Comparison of ENCODE assay signal across 1 mouse cellular context in genomic region chr8:125671371-125671770, GRCm38 (mm10).
TF ChIP-seq lines count a peak whose summit lies in the region.

No protein-coding gene starts in this region.

TF ChIP-seq in CH12.LX, 34 proteins besides CTCF, POLR2A, EP300 and RAD21 (continued from another document):
- peak; percentile 92 for TF ChIP-seq IRF4 (IDR thresholded peaks at IDR 0.05; ENCODE audit: low read depth, low read length)
